Mouse (Mus musculus) thymus, postnatal 0 days (tissue): Measurements from ENCODE around the gene Trim12c. TPM values are rescaled to one million over a fixed set of nuclear protein-coding genes. Genes with fewer than 3 reads are reported as not detected.
"Not testable (repeated sequence)": the region's sequence is repeated elsewhere in the genome, so short reads cannot be mapped to it uniquely, and the experiment has no call there.

Experiments used
- DNase-seq: peaks from one replicate; pipeline ENCODE4 v3.0.0-alpha.2; 2015; ENCODE audit warnings: low spot score
- polyA plus RNA-seq: library from polyadenylated mRNA; unstranded; fragments of >200 nt; fragmentation: Nextera tagmentation; extraction: Ambion mirVana; gene quantifications from 2 replicates; pipeline ENCODE4 v1.2.1, GENCODE M21; 2015

Gene Trim12c
- 7.8 and 9.6 TPM in 2 replicates for polyA plus RNA-seq

- DNase-seq, result peak; percentile 93
These were observed at the start of gene Trim12c for GRCm38 (mm10) chr7:104352717-104353599. TSS of gene Trim12c (minus strand) at chr7:104353362.

DNA sequence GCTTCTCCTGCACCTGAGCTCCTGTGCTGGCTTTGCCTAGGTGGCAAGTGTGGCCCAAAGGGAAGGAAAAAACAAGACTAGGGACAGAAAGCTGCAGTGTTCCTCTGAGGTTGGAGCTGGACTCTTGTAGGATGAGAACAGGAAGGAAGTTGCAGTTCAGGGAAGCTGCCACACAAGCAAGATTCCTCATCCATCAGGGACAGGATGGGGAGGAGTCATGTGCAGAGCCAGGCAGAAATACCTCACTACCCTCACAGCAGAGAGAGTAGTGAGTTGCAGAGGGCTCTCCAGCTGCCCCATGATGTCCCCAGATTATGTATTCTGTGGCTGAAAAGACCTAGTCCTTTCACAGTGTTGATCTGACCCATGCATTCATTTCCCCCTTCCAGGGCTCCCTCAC, 48.0 kb upstream of the Trim12c start:
- no peak for DNase-seq

DNA sequence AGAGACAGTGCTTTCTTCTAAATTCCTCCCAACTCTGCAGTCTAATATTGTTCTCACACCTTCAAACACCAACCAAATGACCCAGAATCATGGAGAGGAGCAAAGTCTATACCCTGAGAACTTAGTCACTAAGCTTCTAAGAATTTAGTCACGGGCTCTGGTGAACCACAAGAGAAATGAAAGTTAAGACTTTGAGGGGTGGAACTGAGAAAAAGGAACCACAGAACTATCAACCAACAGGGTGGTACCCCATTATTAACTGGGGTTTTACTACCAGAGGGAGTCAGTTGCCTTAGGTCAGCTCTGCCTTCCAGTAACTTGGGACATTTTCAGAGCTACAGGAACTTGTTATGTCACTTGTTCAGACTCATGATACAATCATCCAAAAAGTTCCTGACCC, 47.5 kb upstream of the Trim12c start, which contains the start of gene Trim30c:
Trim30c (minus strand) TSS at position 140 of the 400 bp plus-strand sequence.
- DNase-seq, result no peak

DNA sequence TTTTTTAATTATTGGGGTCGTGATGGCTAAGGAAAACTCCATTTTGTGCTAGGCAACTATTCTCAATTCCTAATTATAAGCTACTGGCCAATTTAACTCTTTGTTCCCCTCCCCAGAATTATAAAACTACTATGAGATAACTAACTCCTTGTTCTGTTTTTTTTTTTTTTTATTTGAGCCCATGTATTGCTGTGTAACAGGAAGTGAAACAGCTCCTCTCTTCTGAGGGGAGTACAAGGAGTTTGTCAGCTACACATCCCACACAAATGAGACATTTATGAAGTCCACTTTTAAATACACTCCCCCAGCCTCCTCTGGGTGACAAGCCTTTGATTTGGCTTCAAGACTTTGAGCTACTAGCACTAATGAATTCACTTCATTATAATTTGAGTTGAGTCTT, 45.3 kb upstream of the Trim12c start:
- DNase-seq, result no peak

DNA sequence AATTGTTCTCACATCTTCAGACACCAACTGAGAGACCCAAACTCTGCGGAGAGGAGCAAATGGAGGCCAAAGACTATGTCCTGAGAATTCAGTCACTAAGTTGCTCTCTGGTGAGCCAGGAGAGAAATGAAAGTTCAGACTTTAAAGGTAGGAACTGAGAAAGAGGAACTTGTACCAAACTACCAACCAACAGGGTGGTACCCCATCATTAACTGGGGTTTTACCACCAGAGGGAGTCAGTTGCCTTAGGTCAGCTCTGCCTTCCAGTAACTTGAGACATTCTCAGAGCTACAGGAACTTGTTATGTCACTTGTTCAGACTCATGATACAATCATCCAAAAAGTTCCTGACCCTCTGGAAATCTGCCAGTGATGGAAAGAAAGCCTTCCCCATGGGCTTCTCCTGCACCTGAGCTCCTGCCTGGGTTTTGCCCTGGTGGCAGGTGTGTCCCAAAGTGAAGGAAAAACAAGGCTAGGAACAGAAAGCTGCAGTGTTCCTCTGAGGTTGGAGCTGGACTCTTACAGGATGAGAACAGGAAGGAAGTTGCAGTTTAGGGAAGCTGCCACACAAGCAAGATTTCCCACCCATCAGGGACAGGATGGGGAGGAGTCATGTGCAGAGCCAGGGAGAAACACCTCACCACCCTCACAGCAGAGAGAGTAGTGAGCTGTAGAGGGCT, 16.7 kb upstream of the Trim12c start, which contains the start of gene Trim30b:
Trim30b (minus strand) TSS at position 149 of the 679 bp plus-strand sequence.
- peak; percentile 60 for DNase-seq

DNA sequence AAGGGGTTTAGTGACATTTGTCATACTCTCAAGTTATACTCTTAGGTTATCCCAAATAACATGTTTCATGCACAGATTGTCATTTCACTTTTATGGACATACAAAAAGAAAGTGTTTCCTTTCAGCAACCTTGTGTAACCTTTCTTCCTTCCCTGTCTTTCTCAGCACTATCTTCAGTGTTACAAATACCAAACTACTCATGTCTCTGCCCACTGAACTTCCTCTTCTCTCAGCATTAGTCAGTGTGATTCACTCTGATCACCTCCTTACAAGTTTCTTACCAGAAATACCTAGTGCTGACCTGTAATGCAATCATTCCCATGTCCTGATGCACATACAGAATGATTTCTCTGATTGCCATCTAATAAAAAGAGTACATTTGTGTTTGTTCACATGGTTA, 13.2 kb upstream of the Trim12c start:
- DNase-seq, result no peak

DNA sequence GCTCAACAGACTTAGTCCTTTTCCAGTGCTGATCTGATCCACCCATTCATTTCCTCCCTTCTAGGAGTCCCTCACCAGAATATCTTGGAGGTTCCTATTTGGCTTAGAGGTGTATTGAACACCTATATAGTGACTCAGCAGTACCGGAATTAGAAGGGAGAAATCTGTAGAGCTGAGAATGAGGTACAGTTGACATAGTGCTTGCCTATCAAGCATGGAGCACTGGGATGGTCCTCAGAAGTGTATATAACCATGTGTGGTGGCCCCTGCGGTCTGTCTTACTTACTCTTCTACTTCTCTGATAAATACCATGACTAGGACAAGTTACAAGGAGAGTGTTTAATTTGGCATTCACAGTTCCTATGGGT, 422 bp upstream of the Trim12c start:
- no peak for DNase-seq

GRCm38 (mm10) chr7:104348043-104348442, 5.1 kb downstream of the Trim12c start:
- DNase-seq, result not testable (repeated sequence)

GRCm38 (mm10) chr7:104340744-104341143, 12.4 kb downstream of the Trim12c start:
- DNase-seq, result not testable (repeated sequence)

- DNase-seq, result not testable (repeated sequence)
These were observed 17.6 kb downstream of the Trim12c start for GRCm38 (mm10) chr7:104335547-104335946.

DNA sequence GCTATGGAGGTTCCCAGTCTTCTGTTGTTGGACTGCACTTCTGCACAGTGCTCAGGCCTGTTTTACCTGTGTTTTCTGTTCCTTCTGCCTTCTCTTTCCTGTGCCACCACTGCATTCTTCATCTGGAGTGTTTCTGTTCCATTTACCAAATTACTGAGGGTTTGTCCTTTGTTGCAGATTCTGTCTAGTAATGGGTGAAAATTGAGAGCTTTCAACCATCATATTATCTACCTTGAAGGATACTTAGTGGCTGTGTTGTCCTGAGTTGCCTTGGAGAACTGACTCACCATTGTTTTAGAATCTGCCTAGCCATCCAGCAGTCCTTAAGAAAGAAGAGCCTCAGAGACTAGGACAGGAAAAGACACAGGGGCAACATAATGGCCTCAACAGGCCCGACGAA, 24.0 kb downstream of the Trim12c start, which contains the start of gene Trim34b:
Trim34b (plus strand) TSS at position 301 of the 400 bp plus-strand sequence.
- not testable (repeated sequence) for DNase-seq

GRCm38 (mm10) chr7:104322028-104322427, 31.1 kb downstream of the Trim12c start:
- DNase-seq, result no peak

- DNase-seq, result peak; percentile 13
These were observed 37.6 kb downstream of the Trim12c start, which contains the start of gene Trim12a for GRCm38 (mm10) chr7:104315369-104316080. TSS of gene Trim12a (minus strand) at chr7:104315466.

GRCm38 (mm10) chr7:104314796-104315353, 38.3 kb downstream of the Trim12c start:
- peak; percentile 57 for DNase-seq

- DNase-seq, result peak; percentile 38
These were observed 61.3 kb downstream of the Trim12c start for GRCm38 (mm10) chr7:104291638-104292400.

GRCm38 (mm10) chr7:104290641-104291040, 62.5 kb downstream of the Trim12c start:
- no peak for DNase-seq
